Mouse (Mus musculus) liver, adult 2 months (tissue): Measurements from ENCODE around the gene Gm5447.

Experiments used
- CTCF ChIP-seq: fragments of 200-500 bp; IDR thresholded peaks from 2 replicates; pipeline ENCODE4 v1.5.1; 2011; ENCODE audit warnings: low read depth, low read length, control low read depth
- POLR2A ChIP-seq: fragments of 200-500 bp; IDR thresholded peaks from 2 replicates; pipeline ENCODE4 v1.6.1; 2011; ENCODE audit warnings: low read length, control low read depth; ENCODE audit not compliant: insufficient read depth; ENCODE audit errors: extremely low read depth

- TF ChIP-seq CTCF (no peak), POLR2A (no peak)
Observed at GRCm38 (mm10) chr13:30960714-30961113, 13.3 kb upstream of the Gm5447 start.
